Mouse (Mus musculus): ENCODE measurements at regions not wholly inside any gene's neighbourhood (a gene's known extent, or its start where the extent isn't known, plus 50 kb on each side); places are given as distances from the start of the nearest gene placed in this dataset.

DNA sequence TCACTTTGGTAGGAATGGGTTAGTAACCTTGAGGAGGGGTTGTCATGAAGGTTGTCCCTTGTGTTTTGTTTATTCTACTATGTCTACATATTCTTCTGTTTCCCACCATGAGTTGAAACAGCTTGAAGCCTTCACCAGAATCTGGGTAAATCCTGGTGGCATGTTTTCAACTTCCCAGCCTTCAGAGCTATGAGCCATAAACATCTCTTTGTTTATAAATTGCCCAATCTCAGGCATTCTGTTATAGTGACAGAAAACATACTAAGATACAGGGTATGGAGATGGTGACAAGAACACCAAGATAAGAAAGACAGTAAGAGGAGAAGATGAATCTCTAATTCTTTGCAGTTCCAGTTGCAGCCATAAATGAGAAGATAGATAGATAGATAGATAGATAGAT, 396.5 kb downstream of the Tns1 start:
- Histone ChIP-seq H3K27ac (ENCODE audit: control insufficient read depth, low read depth, low read length) (no peak overlapping the region), H3K4me1 (ENCODE audit: control insufficient read depth in 1 of 2, insufficient read depth in 2 of 2, low read length in 2 of 2) (no peaks in the 10 kb centered on the region), H3K27me3 (ENCODE audit: control insufficient read depth in 1 of 2, insufficient read depth in 2 of 2, low read length in 2 of 2) (no peaks in the 10 kb centered on the region), H3K36me3 (ENCODE audit: control insufficient read depth in 1 of 2, insufficient read depth in 2 of 2, low read length in 2 of 2) (no peaks in the 10 kb centered on the region), H3K4me3 (ENCODE audit: control insufficient read depth in 1 of 2, insufficient read depth in 1 of 2, low read depth in 2 of 2, low read length in 2 of 2) (no peak overlapping the region), H3K9me3 (replicated peaks; ENCODE audit: insufficient read depth, low read length) (no peaks in the 10 kb centered on the region), H3K79me2 (ENCODE audit: control insufficient read depth, insufficient read depth, low read length, poor library complexity) (no peaks in the 10 kb centered on the region), H3K9ac (ENCODE audit: control insufficient read depth, low read depth, low read length, poor library complexity, severe bottlenecking) (no peak overlapping the region)
- DNase-seq (ENCODE audit: low read depth, low spot score), result no peak
- TF ChIP-seq MXI1 (IDR thresholded peaks at IDR 0.05; ENCODE audit: low read depth, low read length), result no peak
- no peak for TF ChIP-seq GABPA (IDR thresholded peaks at IDR 0.05; ENCODE audit: low read depth, low read length)
- TF ChIP-seq MAZ (IDR thresholded peaks at IDR 0.05; ENCODE audit: low read depth, low read length), result no peak
- no peak for TF ChIP-seq NRF1 (IDR thresholded peaks at IDR 0.05; ENCODE audit: insufficient read depth, low read depth, low read length, poor library complexity, severe bottlenecking)
- TF ChIP-seq USF2 (IDR thresholded peaks at IDR 0.05; ENCODE audit: borderline replicate concordance in 1 of 2, insufficient read depth in 1 of 2, low read depth in 1 of 2, low read length in 2 of 2), result no peak
- no peak for TF ChIP-seq ETS1 (IDR thresholded peaks at IDR 0.05; ENCODE audit: low read depth, low read length)
- TF ChIP-seq POLR2AphosphoS5 (IDR thresholded peaks at IDR 0.05; ENCODE audit: borderline replicate concordance, low read depth, low read length), result no peak
- no peak for TF ChIP-seq USF1 (IDR thresholded peaks at IDR 0.05; ENCODE audit: low read depth, low read length)
- no peak for TF ChIP-seq SIN3A (IDR thresholded peaks at IDR 0.05; ENCODE audit: low read length)

DNA sequence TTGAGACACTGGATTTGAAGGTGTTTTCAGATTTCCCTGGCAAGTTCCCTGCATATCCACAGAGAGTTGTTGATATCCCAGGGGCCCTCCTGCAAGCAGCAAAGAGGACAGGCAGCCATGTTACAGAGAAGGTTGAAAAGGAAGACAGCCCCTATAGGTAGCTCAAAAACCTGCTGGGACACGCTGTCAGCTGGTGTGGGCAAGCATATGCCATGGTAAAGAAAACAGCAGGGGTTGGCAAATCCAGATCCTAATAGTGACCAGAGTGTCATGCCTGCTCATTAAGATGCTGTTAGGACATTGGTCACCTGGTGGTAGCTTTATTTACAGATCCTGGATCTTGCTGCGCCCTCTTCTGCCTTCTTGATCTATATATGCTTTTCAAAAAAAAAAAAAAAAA, 397.6 kb downstream of the Tns1 start:
- DNase-seq (ENCODE audit: low read depth, low spot score), result no peak
- Histone ChIP-seq H3K4me3 (ENCODE audit: control insufficient read depth in 1 of 2, insufficient read depth in 1 of 2, low read depth in 2 of 2, low read length in 2 of 2) (no peak overlapping the region), H3K9me3 (replicated peaks; ENCODE audit: insufficient read depth, low read length) (no peaks in the 10 kb centered on the region), H3K27me3 (ENCODE audit: control insufficient read depth in 1 of 2, insufficient read depth in 2 of 2, low read length in 2 of 2) (no peaks in the 10 kb centered on the region), H3K27ac (ENCODE audit: control insufficient read depth, low read depth, low read length) (no peak overlapping the region), H3K9ac (ENCODE audit: control insufficient read depth, low read depth, low read length, poor library complexity, severe bottlenecking) (no peak overlapping the region), H3K36me3 (ENCODE audit: control insufficient read depth in 1 of 2, insufficient read depth in 2 of 2, low read length in 2 of 2) (no peaks in the 10 kb centered on the region), H3K79me2 (ENCODE audit: control insufficient read depth, insufficient read depth, low read length, poor library complexity) (no peaks in the 10 kb centered on the region), H3K4me1 (ENCODE audit: control insufficient read depth in 1 of 2, insufficient read depth in 2 of 2, low read length in 2 of 2) (no peaks in the 10 kb centered on the region)
- TF ChIP-seq ZC3H11A (IDR thresholded peaks at IDR 0.05; ENCODE audit: low read depth, low read length) (no peak), CTCF (IDR thresholded peaks at IDR 0.05 in 2 of 3, conservative IDR thresholded peaks at IDR 0.05 in 1 of 3; ENCODE audit: control insufficient read depth in 1 of 3, insufficient read depth in 1 of 3, low read depth in 2 of 3, low read length in 3 of 3, poor library complexity in 1 of 3, severe bottlenecking in 1 of 3) (no peak), NELFE (IDR thresholded peaks at IDR 0.05; ENCODE audit: low read depth, low read length) (no peak), CHD2 (IDR thresholded peaks at IDR 0.05; ENCODE audit: low read length) (no peak), POLR2A (IDR thresholded peaks at IDR 0.05; ENCODE audit: control insufficient read depth in 1 of 2, insufficient read depth in 1 of 2, low read depth in 1 of 2, low read length in 2 of 2, poor library complexity in 1 of 2) (no peak), ELF1 (IDR thresholded peaks at IDR 0.05; ENCODE audit: low read depth, low read length) (no peak), MAFK (IDR thresholded peaks at IDR 0.05; ENCODE audit: borderline replicate concordance, low read depth, low read length) (no peak), KAT2A (conservative IDR thresholded peaks at IDR 0.05; ENCODE audit: low read depth, low read length) (no peak), GATA1 (IDR thresholded peaks at IDR 0.05; ENCODE audit: low read depth, low read length) (no peak), ETS1 (IDR thresholded peaks at IDR 0.05; ENCODE audit: low read depth, low read length) (no peak), RAD21 (IDR thresholded peaks at IDR 0.05; ENCODE audit: low read depth, low read length) (no peak), CHD1 (IDR thresholded peaks at IDR 0.05; ENCODE audit: low read depth, low read length) (no peak), MYC (IDR thresholded peaks at IDR 0.05; ENCODE audit: low read depth, low read length) (no peak), POLR2AphosphoS2 (IDR thresholded peaks at IDR 0.05; ENCODE audit: low read length) (no peak), UBTF (IDR thresholded peaks at IDR 0.05; ENCODE audit: borderline replicate concordance, insufficient read depth, low read depth, low read length) (no peak)
